12 mouse cellular contexts compared by ENCODE assay signal in the genomic region with DNA sequence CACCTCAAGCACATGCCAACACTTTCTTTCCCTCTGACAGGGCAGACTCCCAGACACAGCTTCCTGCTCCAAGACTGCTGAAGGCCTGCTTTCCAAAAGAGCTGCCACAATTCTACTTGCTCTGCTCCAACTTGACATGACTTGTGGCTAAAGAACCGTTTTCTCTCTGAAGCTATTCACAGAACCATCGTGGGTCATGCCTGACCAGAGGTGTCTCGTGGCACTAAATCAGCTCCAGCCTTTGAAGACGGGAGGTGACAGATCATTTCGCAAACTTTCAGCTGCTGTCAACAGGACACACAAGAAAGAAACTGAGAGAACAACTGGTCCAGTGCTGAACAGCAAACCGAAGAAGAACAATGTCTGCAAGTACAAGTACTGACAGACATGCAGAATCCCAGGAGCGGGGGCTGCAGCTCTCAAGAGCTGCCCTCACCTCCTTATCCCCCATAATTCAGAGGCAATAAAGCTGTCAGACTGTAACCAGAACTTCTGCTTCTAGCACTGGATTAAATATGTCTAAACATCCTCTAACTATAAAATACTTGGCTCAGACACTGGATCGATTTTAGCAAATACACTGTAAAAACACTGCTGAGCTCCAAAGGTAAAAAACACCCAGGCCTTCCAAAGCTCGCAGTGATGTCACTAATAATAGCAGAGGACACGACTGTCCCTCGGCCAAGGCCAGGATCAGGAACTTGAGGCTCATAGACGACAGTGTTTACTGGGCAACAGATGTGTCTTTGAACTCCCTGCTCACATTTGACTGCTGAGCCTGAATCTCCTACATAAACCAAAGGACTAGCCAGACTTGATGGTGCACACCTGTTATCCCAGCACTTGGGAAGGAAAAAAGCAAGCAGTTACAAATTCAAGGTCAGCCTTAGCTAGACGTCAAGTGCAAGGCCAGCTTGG. TPM values are rescaled to one million over a fixed set of nuclear protein-coding genes. Genes with fewer than 3 reads are reported as not detected.
A peak's percentile ranks its signal among the peaks of the same experiment; 100 is the strongest.
DNase-seq lines count a peak whose midpoint lies in the region; ATAC-seq and TF ChIP-seq lines count a peak whose summit lies in the region.
"Had no signal": no experiment of that assay in that cellular context is flagged by ENCODE, and none has a peak within 500 bp of the region (broad histone marks: within the 10 kb centered on the region; RNA-seq: fewer than 3 reads in every experiment).

No protein-coding gene starts in this region.

- H3K9ac ChIP-seq in heart, embryonic 14.5 days (ENCODE audit: low read length): 0 out of 2 replicates have a peak overlapping the region, but pooled peaks have one; percentile 8

- peak overlapping the region; percentile 43 to 48; a peak in 2 of 4 replicates for H3K27ac ChIP-seq in heart, embryonic 14.5 days (replicated peaks in 1 of 2; ENCODE audit: control insufficient read depth in 1 of 2, insufficient read depth in 1 of 2, low read depth in 2 of 2, low read length in 2 of 2)
- H3K27ac ChIP-seq in thymus, adult 2 months (ENCODE audit: control insufficient read depth, insufficient read depth, low read length): no peak overlapping the region

- no peaks in the 10 kb centered on the region for H3K9me3 ChIP-seq in heart, embryonic 14.5 days (ENCODE audit: control insufficient read depth, low read length)

- 76% methylated on average over 13 of the region's 13 CpGs for WGBS in heart, embryonic 14.5 days
- 70% methylated on average over 13 of the region's 13 CpGs for WGBS in lung, adult 2 months
- WGBS in thymus, adult 2 months: 75% methylated on average over 13 of the region's 13 CpGs

- DNase-seq in heart, postnatal 25 days (ENCODE audit: low spot score): no peak
- DNase-seq in lung, adult 2 months: peak; percentile 7
- no peak for DNase-seq in lung, adult 18-20 months
- peak; percentile 67 for DNase-seq in fat pad, adult 2 months (ENCODE audit: extremely low read depth, low read depth, low spot score)
- DNase-seq in skeletal muscle tissue, adult 2 months (ENCODE audit: low read depth, low spot score): peak; percentile 47
- no peak for DNase-seq in thymus, postnatal 4 days
- DNase-seq in thymus, adult 2 months: no peak

- H3K4me3 ChIP-seq in heart, embryonic 14.5 days (ENCODE audit: control insufficient read depth in 1 of 2, insufficient read depth in 1 of 2, low read depth in 1 of 2, low read length in 2 of 2): no peak overlapping the region
- no peak overlapping the region for H3K4me3 ChIP-seq in lung, adult 2 months (replicated peaks; ENCODE audit: extremely low read depth, low read depth, low read length)
- no peak overlapping the region for H3K4me3 ChIP-seq in thymus, adult 2 months (ENCODE audit: control insufficient read depth, insufficient read depth, low read length)
- H3K4me3 ChIP-seq: erythroblast, embryonic 14.5 days had no signal

- no peak for ATAC-seq in heart, embryonic 14.5 days (ENCODE audit: insufficient number of reproducible peaks, insufficient read depth, low FRiP score, low read depth)
- ATAC-seq: CD4-positive, CD25-positive, alpha-beta regulatory T cell, adult 4 months; inflammation-experienced regulatory T-cells, adult 6 months had no signal

- H3K4me1 ChIP-seq in heart, embryonic 14.5 days (ENCODE audit: control insufficient read depth in 2 of 2, insufficient read depth in 2 of 2, low read length in 2 of 2): peaks cover 2 to 5% of the 10 kb centered on the region in 2 experiments; a peak in 3 of 4 replicates
- no peaks in the 10 kb centered on the region for H3K4me1 ChIP-seq in lung, adult 2 months (ENCODE audit: control insufficient read depth, insufficient read depth, low read length)
- no peaks in the 10 kb centered on the region for H3K4me1 ChIP-seq in thymus, adult 2 months (replicated peaks; ENCODE audit: control insufficient read depth, insufficient read depth, low read length)

- peaks cover 90% of the 10 kb centered on the region for H3K36me3 ChIP-seq in heart, embryonic 14.5 days (ENCODE audit: control insufficient read depth, insufficient read depth, low read length)
- peaks cover 72% of the 10 kb centered on the region for H3K36me3 ChIP-seq in thymus, adult 2 months (ENCODE audit: control insufficient read depth, insufficient read depth, low read length)

- intact Hi-C loops in heart, postnatal 25 days (cut with DNase I): loop anchor here (5.0 kb wide), 3 partner anchors 46 to 311 kb away; a partner anchor contains a TSS

- no peak for TF ChIP-seq CTCF in lung, adult 2 months (IDR thresholded peaks at IDR 0.05; ENCODE audit: insufficient read depth, low read length)
- no peak for TF ChIP-seq CTCF in thymus, adult 2 months (IDR thresholded peaks at IDR 0.05; ENCODE audit: borderline replicate concordance, control insufficient read depth, extremely low read depth, insufficient read depth, low read length, poor library complexity)

- TF ChIP-seq POLR2A in lung, adult 2 months (IDR thresholded peaks at IDR 0.05; ENCODE audit: borderline replicate concordance, extremely low read depth, low read depth, low read length): no peak
- no peak for TF ChIP-seq POLR2A in thymus, adult 2 months (IDR thresholded peaks at IDR 0.05; ENCODE audit: control insufficient read depth, extremely low read depth, insufficient read depth, low read length, poor library complexity)

- no peaks in the 10 kb centered on the region for H3K27me3 ChIP-seq in heart, embryonic 14.5 days (ENCODE audit: control insufficient read depth, insufficient read depth, low read length)
- H3K27me3 ChIP-seq in thymus, adult 2 months (ENCODE audit: control insufficient read depth, insufficient read depth, low read length): no peaks in the 10 kb centered on the region

- H3K4me2 ChIP-seq in heart, embryonic 14.5 days (ENCODE audit: low read length): no peak overlapping the region

RNA-seq across cellular contexts. Expression of a gene that starts 14.6 kb away (rescaled TPM):
- 35.6 and 37.2 TPM in 2 replicates for polyA plus RNA-seq in heart, embryonic 14.5 days (2014; fragmentation: Nextera tagmentation; extraction: Ambion mirVana)
- total RNA-seq in heart, postnatal 25 days (2021): 10 to 100 TPM; 53.0 to 59.3 TPM
- polyA plus RNA-seq in lung, adult 2 months (2012; rRNA removed): 39.2 and 49.8 TPM in 2 replicates
- 71.4 and 86.4 TPM in 2 replicates for polyA plus RNA-seq in thymus, adult 2 months (2012; rRNA removed)

RNA-seq across cellular contexts. Expression of a gene that starts 19.5 kb away (rescaled TPM):
- not detected in 2 replicates for polyA plus RNA-seq in heart, embryonic 14.5 days (2014; fragmentation: Nextera tagmentation; extraction: Ambion mirVana)
- total RNA-seq in heart, postnatal 25 days (2021): 1 to 10 TPM; 1.4 to 1.6 TPM
- 0.06 TPM in 1 of 2 replicates, not detected in the other for polyA plus RNA-seq in lung, adult 2 months (2012; rRNA removed)
- polyA plus RNA-seq in thymus, adult 2 months (2012; rRNA removed): 16.8 and 24.0 TPM in 2 replicates
- total RNA-seq: left cerebral cortex, postnatal 10 days had no signal
- polyA plus RNA-seq: CD4-positive, CD25-positive, alpha-beta regulatory T cell, adult 4 months; erythroblast, embryonic 14.5 days had no signal

RNA-seq across cellular contexts. Expression of a gene that starts 30.4 kb away (rescaled TPM):
- polyA plus RNA-seq in heart, embryonic 14.5 days (2014; fragmentation: Nextera tagmentation; extraction: Ambion mirVana): 0.23 TPM in 1 of 2 replicates, not detected in the other
- total RNA-seq in heart, postnatal 25 days (2021): under 1 TPM; 0.47 to 0.84 TPM
- 0.45 and 0.57 TPM in 2 replicates for polyA plus RNA-seq in lung, adult 2 months (2012; rRNA removed)
- polyA plus RNA-seq in thymus, adult 2 months (2012; rRNA removed): 0.55 and 0.64 TPM in 2 replicates
- polyA plus RNA-seq: erythroblast, embryonic 14.5 days had no signal

RNA-seq across cellular contexts. Expression of a gene that starts 35.0 kb away (rescaled TPM):
- polyA plus RNA-seq in heart, embryonic 14.5 days (2014; fragmentation: Nextera tagmentation; extraction: Ambion mirVana): 24.9 and 26.0 TPM in 2 replicates
- total RNA-seq in heart, postnatal 25 days (2021): 10 to 100 TPM; 53.7 to 56.4 TPM
- polyA plus RNA-seq in lung, adult 2 months (2012; rRNA removed): 11.9 and 14.9 TPM in 2 replicates
- 15.5 and 17.3 TPM in 2 replicates for polyA plus RNA-seq in thymus, adult 2 months (2012; rRNA removed)

RNA-seq across cellular contexts. Expression of a gene that starts 35.0 kb away (rescaled TPM):
- 19.5 and 20.2 TPM in 2 replicates for polyA plus RNA-seq in heart, embryonic 14.5 days (2014; fragmentation: Nextera tagmentation; extraction: Ambion mirVana)
- 1 to 10 TPM; 7.9 to 8.9 TPM for total RNA-seq in heart, postnatal 25 days (2021)
- polyA plus RNA-seq in lung, adult 2 months (2012; rRNA removed): 11.0 and 14.5 TPM in 2 replicates
- 25.6 and 30.1 TPM in 2 replicates for polyA plus RNA-seq in thymus, adult 2 months (2012; rRNA removed)

Comparison
In these comparisons a context has a peak if more than half of its experiments do, and no peak if none do; other contexts are left out.
1. DNase-seq: peak in lung, adult 2 months (single experiment), fat pad, adult 2 months (single experiment) and skeletal muscle tissue, adult 2 months (single experiment); none in heart, postnatal 25 days (single experiment), lung, adult 18-20 months (0 of 2), thymus, postnatal 4 days (single experiment) and thymus, adult 2 months (single experiment).
2. RNA of a gene that starts 19.5 kb away (polyA plus RNA-seq): 16.8 to 24.0 TPM in thymus, adult 2 months; 0.06 TPM in lung, adult 2 months and not detected in heart, embryonic 14.5 days; every median in the first group is over 10 times any median in the second.